ENCODE assay signal across 8 mouse cellular contexts in genomic region chr2:93822045-93822749, GRCm38 (mm10). TPM values are rescaled to one million over a fixed set of nuclear protein-coding genes. Genes with fewer than 3 reads are reported as not detected.
A peak's percentile ranks its signal among the peaks of the same experiment; 100 is the strongest.
DNase-seq lines count a peak whose midpoint lies in the region; ATAC-seq and TF ChIP-seq lines count a peak whose summit lies in the region.

TSS of gene Ext2 (minus strand) at chr2:93822568.

- 5% methylated on average over 63 of the region's 66 CpGs for WGBS in hindbrain, postnatal 0 days

- peaks cover 8% of the 10 kb centered on the region for H3K4me1 ChIP-seq in hindbrain, postnatal 0 days (ENCODE audit: insufficient read depth, low read length)

- H3K9me3 ChIP-seq in hindbrain, postnatal 0 days (ENCODE audit: low read length), result no peaks in the 10 kb centered on the region

- H3K27me3 ChIP-seq in hindbrain, postnatal 0 days (ENCODE audit: insufficient read depth, low read length), result no peaks in the 10 kb centered on the region

- H3K36me3 ChIP-seq in hindbrain, postnatal 0 days (ENCODE audit: insufficient read depth, low read length), result no peaks in the 10 kb centered on the region

- intact Hi-C loops in gastrocnemius, adult 2 months (cut with DNase I), result no loop called here
- intact Hi-C loops in left cerebral cortex, adult 2 months (cut with DNase I), result no loop called here

- peak; percentile 92 for ATAC-seq in hindbrain, postnatal 0 days
- ATAC-seq in megakaryocyte, adult 5-6 weeks (ENCODE audit: poor library complexity, severe bottlenecking), result peak; percentile 93

- peak within 1 kb of the TSS; percentile 86 for H3K4me3 ChIP-seq in gastrocnemius, adult 2 months
- H3K4me3 ChIP-seq in hindbrain, postnatal 0 days (ENCODE audit: low read length), result peak within 1 kb of the TSS; percentile 97
- H3K4me3 ChIP-seq in left cerebral cortex, adult 2 months, result peak within 1 kb of the TSS; percentile 69

- peak; percentile 100 for TF ChIP-seq CTCF in gastrocnemius, adult 2 months (IDR thresholded peaks at IDR 0.05)
- TF ChIP-seq CTCF in hindbrain, postnatal 0 days (IDR thresholded peaks at IDR 0.05; ENCODE audit: low read depth), result peak; percentile 96
- TF ChIP-seq CTCF in left cerebral cortex, adult 2 months (IDR thresholded peaks at IDR 0.05), result peak; percentile 99

- H3K4me2 ChIP-seq in hindbrain, postnatal 0 days (ENCODE audit: low read depth, low read length), result peak within 1 kb of the TSS; percentile 83

- peak within 1 kb of the TSS; percentile 98 for H3K9ac ChIP-seq in hindbrain, postnatal 0 days (replicated peaks; ENCODE audit: low read length)

- DNase-seq in WW6 (ENCODE audit: low read depth, low spot score), result peak; percentile 70
- DNase-seq in cerebellum, postnatal 4 days (ENCODE audit: low spot score in 2 of 2), result peak; percentile 86 to 95
- DNase-seq in gastrocnemius, adult 2 months, result peak; percentile 91
- peak; percentile 94 for DNase-seq in hindbrain, postnatal 0 days (ENCODE audit: low spot score)
- DNase-seq in left cerebral cortex, adult 2 months (ENCODE audit: extremely low spot score in 1 of 2, low spot score in 2 of 2), result peak; percentile 89 to 95
- peak; percentile 88 to 92 for DNase-seq in right cerebral cortex, adult 2 months (ENCODE audit: low spot score in 2 of 2)
- DNase-seq in urinary bladder, postnatal 14 days (ENCODE audit: low spot score), result peak; percentile 91

- peak within 1 kb of the TSS; percentile 86 for H3K27ac ChIP-seq in gastrocnemius, adult 2 months
- peak within 1 kb of the TSS; percentile 68; the same call in 1 of the 2 replicates for H3K27ac ChIP-seq in hindbrain, postnatal 0 days
- H3K27ac ChIP-seq in left cerebral cortex, adult 2 months, result peak within 1 kb of the TSS; percentile 67

RNA-seq across cellular contexts. Expression of gene Ext2, which starts in this region (rescaled TPM):
- 10 to 100 TPM; 39.6 to 41.5 TPM for total RNA-seq in gastrocnemius, adult 2 months (2021)
- 34.9 and 37.8 TPM in 2 replicates for total RNA-seq in hindbrain, postnatal 0 days (2014; rRNA removed)
- 69.8 and 70.3 TPM in 2 replicates for polyA plus RNA-seq in hindbrain, postnatal 0 days (2015; fragmentation: Nextera tagmentation; extraction: Ambion mirVana)
- total RNA-seq in left cerebral cortex, adult 2 months (2021), result 10 to 100 TPM; 50.6 to 57.4 TPM
- 23.1 and 29.7 TPM in 2 replicates for total RNA-seq in megakaryocyte, adult 5-6 weeks (2015)
- 16.3 and 20.2 TPM in 2 replicates for total RNA-seq in megakaryocyte, adult 5-6 weeks (2017)

Comparison
In these comparisons a context has a peak if more than half of its experiments do, and no peak if none do; other contexts are left out.
1. Peak in every context shown above with its lines: DNase-seq, ATAC-seq, H3K4me3 ChIP-seq and H3K27ac ChIP-seq.